In genomic region chr2:16578153-16578552, GRCm38 (mm10) we compare ENCODE assay signal across 15 mouse cellular contexts.
"Had no signal": no experiment of that assay in that cellular context is flagged by ENCODE, and none has a peak within 500 bp of the region (broad histone marks: within the 10 kb centered on the region; RNA-seq: fewer than 3 reads in every experiment).

No protein-coding gene starts in this region.

- DNase-seq: kidney, adult 2 months; kidney, postnatal 14 days; lung, adult 2 months; lung, postnatal 36 days; midbrain, embryonic 14.5 days; thymus, adult 18-20 months; thymus, postnatal 14 days had no signal

- H3K36me3 ChIP-seq: liver, embryonic 15.5 days; midbrain, embryonic 10.5 days; neural tube, embryonic 15.5 days had no signal

- H3K4me3 ChIP-seq: kidney, embryonic 15.5 days; left cerebral cortex, adult 2 months; liver, embryonic 15.5 days; midbrain, embryonic 10.5 days; myocyte; neural tube, embryonic 15.5 days had no signal

- H3K27me3 ChIP-seq: kidney, embryonic 15.5 days; liver, embryonic 15.5 days; neural tube, embryonic 15.5 days had no signal

- H3K27ac ChIP-seq: kidney, embryonic 15.5 days; left cerebral cortex, adult 2 months; liver, embryonic 15.5 days; midbrain, embryonic 10.5 days; neural tube, embryonic 15.5 days had no signal

- H3K9me3 ChIP-seq: liver, embryonic 15.5 days; midbrain, embryonic 10.5 days; neural tube, embryonic 15.5 days had no signal

- H3K9ac ChIP-seq: kidney, embryonic 15.5 days; liver, embryonic 15.5 days; neural tube, embryonic 15.5 days had no signal

- ATAC-seq: lung, postnatal 0 days had no signal

- H3K4me1 ChIP-seq: kidney, embryonic 15.5 days; liver, embryonic 15.5 days; midbrain, embryonic 10.5 days; neural tube, embryonic 15.5 days had no signal

- H3K4me2 ChIP-seq: kidney, embryonic 15.5 days; liver, embryonic 11.5 days; liver, embryonic 15.5 days; neural tube, embryonic 15.5 days had no signal
